Mouse (Mus musculus): ENCODE measurements around the gene Dot1l.

The Dot1l gene

GRCm38 (mm10) chr10:80754594-80755290, at the start of gene Dot1l:
TSS of gene Dot1l (plus strand) at chr10:80755206.
- DNase-seq: peak; percentile 96

- no peak for DNase-seq
These were observed 49.5 kb upstream of the Dot1l start for GRCm38 (mm10) chr10:80705479-80705878.

- no peak for DNase-seq
These were observed 44.2 kb upstream of the Dot1l start for GRCm38 (mm10) chr10:80710834-80711233.

- no peak for DNase-seq
These were observed 37.7 kb upstream of the Dot1l start for GRCm38 (mm10) chr10:80717281-80717680.

DNA sequence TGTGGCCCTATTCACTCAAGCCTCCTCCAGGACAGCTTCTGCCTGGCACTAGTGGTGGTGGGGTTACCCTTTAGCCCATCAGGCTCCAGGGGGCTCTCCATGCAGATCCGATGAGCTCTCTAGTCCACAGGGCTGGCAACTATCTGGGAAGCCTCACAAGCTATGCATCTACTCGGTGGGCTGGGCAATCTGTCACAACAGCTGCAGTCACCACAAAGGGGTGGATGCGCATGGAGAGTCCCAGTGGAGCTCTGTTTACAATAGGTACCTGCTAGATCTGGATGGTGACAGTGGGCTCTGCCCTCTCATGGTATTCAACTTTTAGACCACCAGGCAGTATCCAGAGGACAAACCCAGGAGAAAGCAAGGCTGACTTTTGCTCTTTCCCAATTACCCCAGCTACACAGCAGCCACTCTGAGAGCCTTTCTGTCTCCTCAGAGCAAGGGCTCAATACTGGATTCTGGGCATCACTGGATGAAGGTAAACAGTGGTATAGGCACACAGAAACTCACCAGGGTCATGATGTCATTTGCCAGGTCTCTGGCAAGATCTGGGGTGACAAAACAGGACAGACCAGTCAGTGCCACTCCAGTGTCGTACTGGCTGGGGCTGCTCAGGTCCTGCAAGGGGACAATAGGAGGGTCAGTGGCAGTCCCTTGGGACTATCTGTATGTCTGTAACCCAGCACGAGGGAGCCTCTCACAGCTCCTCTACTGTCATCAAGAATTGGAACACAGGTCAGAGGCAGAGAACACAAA, 27.5 kb upstream of the Dot1l start:
- DNase-seq: no peak

GRCm38 (mm10) chr10:80732611-80733101, 22.4 kb upstream of the Dot1l start:
- no peak for DNase-seq

- no peak for DNase-seq
These were observed 18.3 kb upstream of the Dot1l start for GRCm38 (mm10) chr10:80736731-80737130.

- no peak for DNase-seq
These were observed 16.3 kb upstream of the Dot1l start for GRCm38 (mm10) chr10:80738657-80739056.

DNA sequence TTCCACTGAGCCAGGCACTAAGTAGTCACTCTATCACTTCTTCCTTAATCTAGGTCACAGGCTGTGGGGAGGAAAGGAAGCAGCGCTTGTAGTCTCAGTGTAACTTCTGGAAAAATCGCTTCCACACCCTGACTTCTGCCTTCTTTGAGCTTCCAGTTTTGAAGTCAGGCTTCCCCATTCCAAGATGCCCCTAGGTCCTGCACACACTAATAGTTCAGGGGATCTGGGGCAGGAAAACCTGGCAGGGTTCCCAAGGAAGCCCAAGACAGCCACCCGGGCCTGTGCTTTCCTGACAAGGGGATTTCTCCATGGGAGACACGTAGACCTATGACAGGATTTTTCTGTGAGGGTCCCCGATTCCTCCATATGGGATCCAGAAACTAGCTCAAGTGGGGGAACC, 13.9 kb upstream of the Dot1l start:
- peak; percentile 32 for DNase-seq

- no peak for DNase-seq
These were observed 13.3 kb upstream of the Dot1l start for GRCm38 (mm10) chr10:80741634-80742179.

DNA sequence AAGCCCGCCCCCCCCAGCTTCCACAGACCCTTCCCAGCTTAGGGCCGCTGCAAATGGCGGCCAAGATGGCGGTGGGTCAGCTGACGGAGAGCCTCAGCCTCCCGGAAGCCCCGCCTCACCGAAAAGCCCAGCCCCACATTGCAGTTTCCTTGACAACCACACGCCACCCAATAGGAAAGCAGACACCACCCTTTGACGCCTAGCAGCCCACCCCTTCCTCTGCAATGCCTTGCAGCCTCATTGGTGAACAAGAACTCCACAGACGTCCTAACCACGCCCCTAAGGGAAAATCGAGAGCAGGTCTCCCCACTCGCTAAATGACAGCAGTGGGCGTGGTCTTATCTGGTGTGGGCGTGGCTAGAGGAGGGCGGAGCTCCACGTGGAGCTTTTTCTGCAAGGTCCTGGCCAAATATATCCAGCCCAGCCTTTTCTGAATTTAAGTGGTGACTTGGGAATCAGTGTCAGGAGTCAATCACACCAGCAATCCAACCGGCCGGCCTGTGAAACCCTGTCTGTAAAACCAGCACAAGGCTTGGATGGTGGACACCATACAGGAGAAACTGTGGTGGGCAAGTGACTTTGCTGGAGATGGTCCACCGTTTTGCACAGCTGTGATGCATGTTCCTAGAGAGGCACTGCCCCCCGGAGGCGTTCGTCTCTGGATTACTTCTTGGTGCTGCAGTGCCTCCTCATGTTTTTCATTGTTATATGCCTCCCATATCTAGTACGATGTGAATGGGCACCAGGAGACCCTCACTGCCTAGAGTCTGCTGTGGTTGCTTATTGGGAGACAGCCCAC, 12.6 kb upstream of the Dot1l start, which contains the start of gene Ap3d1:
Ap3d1 (minus strand) TSS at position 85 of the 799 bp plus-strand sequence.
- peak; percentile 100 for DNase-seq

DNA sequence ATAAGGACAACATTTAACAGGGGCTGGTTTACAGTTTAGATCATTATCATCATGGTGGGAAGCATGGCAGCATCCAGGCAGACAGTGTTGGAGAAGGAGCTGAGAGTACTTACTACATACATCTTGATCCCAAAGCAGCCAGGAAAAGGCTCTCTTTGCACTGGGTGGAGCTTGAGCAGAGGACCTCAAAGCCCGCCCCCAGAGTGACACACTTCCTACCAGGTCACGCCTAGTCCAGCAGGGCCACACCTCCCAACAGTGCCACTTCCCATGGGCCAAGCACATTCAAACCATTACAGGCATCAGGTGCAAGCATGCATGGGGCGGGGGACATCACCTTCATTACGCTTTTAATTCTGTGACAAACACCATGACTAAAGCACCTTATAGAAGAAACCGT, 10.7 kb upstream of the Dot1l start:
- DNase-seq: peak; percentile 72

GRCm38 (mm10) chr10:80747410-80747809, 7.6 kb upstream of the Dot1l start:
- DNase-seq: peak; percentile 65

DNA sequence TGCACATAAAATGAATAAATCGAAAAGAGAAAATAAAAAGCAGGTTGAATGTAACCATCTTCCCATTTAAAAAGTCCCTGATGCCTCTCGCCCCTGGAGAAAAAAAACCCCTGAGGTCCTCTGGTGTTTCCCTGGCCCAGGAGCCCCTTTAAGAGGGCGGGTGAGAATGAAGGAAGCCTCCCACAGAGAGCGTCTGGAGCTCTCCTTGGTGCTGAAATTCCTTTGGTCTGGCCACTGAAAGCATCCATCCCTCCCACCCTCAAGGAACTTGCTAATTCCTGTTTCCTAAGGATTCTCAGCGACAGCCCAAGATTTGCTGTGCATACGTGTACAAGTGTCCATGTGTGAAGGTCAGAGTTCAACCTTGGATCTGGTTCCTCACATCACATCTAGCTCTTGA, 6.4 kb upstream of the Dot1l start:
- DNase-seq: peak; percentile 30

- peak; percentile 70 for DNase-seq
These were observed 3.7 kb upstream of the Dot1l start for GRCm38 (mm10) chr10:80751188-80751832.

DNA sequence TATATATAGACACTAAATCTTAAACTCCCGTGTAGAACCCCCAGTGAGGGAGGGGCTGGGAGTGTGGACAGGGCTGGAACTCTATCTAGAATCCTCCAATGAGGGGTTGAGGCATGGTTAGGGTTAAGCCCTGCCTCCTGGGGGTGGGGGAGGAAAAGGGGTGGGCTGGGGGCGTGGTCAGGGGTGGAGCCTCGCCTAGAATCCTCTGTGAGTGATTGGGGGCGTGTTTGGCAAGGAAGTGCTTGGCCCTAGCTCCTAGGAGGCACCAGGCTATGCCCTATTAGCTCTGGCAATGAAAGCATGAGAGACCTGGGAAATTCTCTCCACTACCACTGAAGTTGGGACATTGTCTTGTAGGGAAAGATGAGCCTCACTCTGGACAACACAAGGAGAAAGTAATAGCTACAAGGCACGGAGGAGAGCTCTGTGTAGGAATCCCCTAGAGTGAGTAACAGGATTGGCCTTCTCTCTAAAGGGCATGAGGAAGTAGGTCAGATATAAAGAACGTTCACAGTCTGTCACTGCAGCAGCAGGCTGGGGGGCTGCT, 2.9 kb upstream of the Dot1l start:
- peak; percentile 74 for DNase-seq

DNA sequence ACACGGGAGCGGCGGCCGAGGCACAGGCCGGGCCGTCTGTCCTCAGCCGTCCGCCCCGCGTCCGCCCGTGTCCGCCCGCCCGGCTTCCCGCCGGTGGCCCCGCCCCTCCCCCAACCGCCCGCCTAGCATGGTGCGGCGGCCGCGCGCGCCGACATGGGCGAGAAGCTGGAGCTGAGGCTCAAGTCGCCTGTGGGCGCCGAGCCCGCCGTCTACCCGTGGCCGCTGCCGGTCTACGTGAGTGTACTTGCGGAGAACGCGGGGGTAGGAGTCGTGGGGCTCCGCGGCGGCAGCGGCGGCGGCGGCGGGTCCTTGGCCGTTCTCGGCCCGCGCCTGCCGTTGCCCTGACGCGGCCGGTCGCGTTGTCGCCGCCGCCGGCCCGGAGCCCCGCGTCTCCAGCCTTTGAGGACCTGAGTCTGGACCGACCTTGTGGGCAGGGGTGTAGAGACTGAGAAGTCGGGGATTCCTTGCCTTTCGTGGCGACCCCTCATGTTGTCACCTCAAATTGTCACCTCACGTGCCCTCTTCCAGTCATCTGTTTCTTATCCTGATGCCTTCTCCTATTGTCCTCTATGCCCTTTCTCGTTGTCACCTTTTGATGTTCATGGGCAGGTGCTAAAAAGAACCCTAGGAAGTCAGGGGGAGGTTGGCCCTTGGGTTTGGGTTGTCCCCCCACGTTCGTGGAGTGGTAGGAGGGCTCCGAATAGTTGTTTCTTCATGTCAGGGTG, 447 bp downstream of the Dot1l start:
- DNase-seq: no peak

- no peak for DNase-seq
These were observed 1.1 kb downstream of the Dot1l start for GRCm38 (mm10) chr10:80756099-80756498.

GRCm38 (mm10) chr10:80756509-80756908, 1.5 kb downstream of the Dot1l start:
- no peak for DNase-seq

GRCm38 (mm10) chr10:80756967-80757366, 2.0 kb downstream of the Dot1l start:
- no peak for DNase-seq

DNA sequence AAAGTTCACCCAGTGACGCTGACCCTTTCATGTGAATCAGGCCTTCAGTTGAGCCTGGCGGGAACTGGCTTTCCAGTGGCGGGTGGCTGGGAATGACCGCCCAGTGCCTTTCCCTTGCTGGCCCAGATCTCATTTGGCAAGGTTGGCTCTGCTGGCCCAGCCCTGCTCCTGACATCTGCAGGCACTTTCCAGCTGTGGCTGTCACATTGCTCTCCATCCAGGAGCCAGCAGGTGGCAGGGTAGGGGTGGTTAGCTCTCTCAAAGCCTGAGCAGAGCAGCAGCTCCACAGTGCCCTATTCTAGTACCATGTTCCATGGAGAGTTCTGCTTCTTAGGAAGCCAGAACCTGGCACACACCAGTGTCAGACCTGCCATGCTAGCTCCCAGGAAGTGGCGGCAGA, 2.7 kb downstream of the Dot1l start:
- DNase-seq: peak; percentile 89
